Mouse (Mus musculus): ENCODE data around the gene Rara. TPM values are rescaled to one million over a fixed set of nuclear protein-coding genes. Genes with fewer than 3 reads are reported as not detected.

The Rara gene
- polyA plus RNA-seq, 1 experiment from 2014 or later: 20.1 TPM

GRCm38 (mm10) chr11:98974871-98975719, 47.5 kb downstream of the Rara start:
- Histone ChIP-seq H3K9me3 (ENCODE audit: control insufficient read depth, low read length) (no peaks in the 10 kb centered on the region), H3K4me3 (ENCODE audit: low read depth, low read length) (no peak overlapping the region), H3K36me3 (ENCODE audit: control insufficient read depth, insufficient read depth, low read length) (peaks cover 8% of the 10 kb centered on the region; the same call in 1 of the 2 replicates), H3K27ac (ENCODE audit: low read depth, low read length) (no peak overlapping the region), H3K27me3 (replicated peaks; ENCODE audit: control insufficient read depth, insufficient read depth, low read length) (peaks cover 11% of the 10 kb centered on the region), H3K4me2 (no peak overlapping the region), H3K4me1 (replicated peaks; ENCODE audit: control insufficient read depth, insufficient read depth, low read length) (peaks cover 16% of the 10 kb centered on the region), H3K9ac (ENCODE audit: low read depth, low read length) (no peak overlapping the region)
- peak; percentile 51 for DNase-seq (ENCODE audit: low spot score)
- 42% methylated on average over 5 of the region's 5 CpGs for WGBS
- ATAC-seq (replicated peaks; ENCODE audit: low FRiP score): no peak

GRCm38 (mm10) chr11:98978526-98979148, 51.0 kb downstream of the Rara start:
- WGBS: 64% methylated on average over 15 of the region's 15 CpGs

GRCm38 (mm10) chr11:98979356-98979755, 51.7 kb downstream of the Rara start:
- Histone ChIP-seq H3K9ac (ENCODE audit: low read depth, low read length) (no peak overlapping the region), H3K4me1 (replicated peaks; ENCODE audit: control insufficient read depth, insufficient read depth, low read length) (peaks cover 21% of the 10 kb centered on the region), H3K4me3 (ENCODE audit: low read depth, low read length) (no peak overlapping the region), H3K27me3 (replicated peaks; ENCODE audit: control insufficient read depth, insufficient read depth, low read length) (peaks cover 49% of the 10 kb centered on the region), H3K9me3 (ENCODE audit: control insufficient read depth, low read length) (no peaks in the 10 kb centered on the region), H3K36me3 (ENCODE audit: control insufficient read depth, insufficient read depth, low read length) (no peaks in the 10 kb centered on the region), H3K4me2 (no peak overlapping the region), H3K27ac (ENCODE audit: low read depth, low read length) (no peak overlapping the region)
- no peak for DNase-seq (ENCODE audit: low spot score)
- no peak for ATAC-seq (replicated peaks; ENCODE audit: low FRiP score)
- WGBS: 78% methylated on average over 4 of the region's 5 CpGs

More at GRCm38 (mm10) chr11:98978526-98979148, 51.0 kb downstream of the Rara start:
- Histone ChIP-seq H3K4me1 (replicated peaks; ENCODE audit: control insufficient read depth, insufficient read depth, low read length) (peaks cover 21% of the 10 kb centered on the region), H3K9ac (ENCODE audit: low read depth, low read length) (no peak overlapping the region), H3K27ac (ENCODE audit: low read depth, low read length) (no peak overlapping the region), H3K36me3 (ENCODE audit: control insufficient read depth, insufficient read depth, low read length) (no peaks in the 10 kb centered on the region), H3K4me3 (ENCODE audit: low read depth, low read length) (no peak overlapping the region), H3K27me3 (replicated peaks; ENCODE audit: control insufficient read depth, insufficient read depth, low read length) (peaks cover 42% of the 10 kb centered on the region), H3K9me3 (ENCODE audit: control insufficient read depth, low read length) (no peaks in the 10 kb centered on the region), H3K4me2 (no peak overlapping the region)
- ATAC-seq (replicated peaks; ENCODE audit: low FRiP score) (no peak), DNase-seq (ENCODE audit: low spot score) (no peak)

- 0 out of 2 replicates have a peak overlapping the region, but pooled peaks have one; percentile 43 for H3K9ac ChIP-seq (ENCODE audit: low read depth, low read length)
- H3K4me1 ChIP-seq (replicated peaks; ENCODE audit: control insufficient read depth, insufficient read depth, low read length): peaks cover 21% of the 10 kb centered on the region
- no peaks in the 10 kb centered on the region for H3K9me3 ChIP-seq (ENCODE audit: control insufficient read depth, low read length)
- DNase-seq (ENCODE audit: low spot score) (no peak), ATAC-seq (replicated peaks; ENCODE audit: low FRiP score) (no peak)
- no peak overlapping the region for H3K27ac ChIP-seq (ENCODE audit: low read depth, low read length)
- peak overlapping the region; percentile 56 for H3K4me3 ChIP-seq (ENCODE audit: low read depth, low read length)
- H3K27me3 ChIP-seq (replicated peaks; ENCODE audit: control insufficient read depth, insufficient read depth, low read length): peaks cover 51% of the 10 kb centered on the region
- H3K4me2 ChIP-seq: peak overlapping the region; percentile 91
- 38% methylated on average over 20 of the region's 20 CpGs for WGBS
- H3K36me3 ChIP-seq (ENCODE audit: control insufficient read depth, insufficient read depth, low read length): no peaks in the 10 kb centered on the region
Observed at GRCm38 (mm10) chr11:98981289-98981996, 53.8 kb downstream of the Rara start.

GRCm38 (mm10) chr11:98981997-98982772, 54.6 kb downstream of the Rara start:
- Histone ChIP-seq H3K4me3 (ENCODE audit: low read depth, low read length) (peak overlapping the region; percentile 56), H3K27ac (ENCODE audit: low read depth, low read length) (no peak overlapping the region), H3K27me3 (replicated peaks; ENCODE audit: control insufficient read depth, insufficient read depth, low read length) (peaks cover 51% of the 10 kb centered on the region), H3K4me2 (peak overlapping the region; percentile 91), H3K9ac (ENCODE audit: low read depth, low read length) (peak overlapping the region; percentile 43), H3K4me1 (replicated peaks; ENCODE audit: control insufficient read depth, insufficient read depth, low read length) (peaks cover 21% of the 10 kb centered on the region), H3K9me3 (ENCODE audit: control insufficient read depth, low read length) (no peaks in the 10 kb centered on the region), H3K36me3 (ENCODE audit: control insufficient read depth, insufficient read depth, low read length) (no peaks in the 10 kb centered on the region)
- WGBS: under 1% methylated on average over 94 of the region's 94 CpGs
- ATAC-seq (replicated peaks; ENCODE audit: low FRiP score) (no peak; the same call in 1 of the 2 replicates), DNase-seq (ENCODE audit: low spot score) (peak; percentile 55)

- no peak for ATAC-seq (replicated peaks; ENCODE audit: low FRiP score)
- Histone ChIP-seq H3K27me3 (replicated peaks; ENCODE audit: control insufficient read depth, insufficient read depth, low read length) (peaks cover 51% of the 10 kb centered on the region), H3K4me3 (ENCODE audit: low read depth, low read length) (peak within 1 kb of the TSS; percentile 56), H3K27ac (ENCODE audit: low read depth, low read length) (no peak within 1 kb of the TSS), H3K4me2 (peak within 1 kb of the TSS; percentile 91), H3K4me1 (replicated peaks; ENCODE audit: control insufficient read depth, insufficient read depth, low read length) (peaks cover 19% of the 10 kb centered on the region), H3K9ac (ENCODE audit: low read depth, low read length) (peak within 1 kb of the TSS; percentile 43), H3K36me3 (ENCODE audit: control insufficient read depth, insufficient read depth, low read length) (no peaks in the 10 kb centered on the region), H3K9me3 (ENCODE audit: control insufficient read depth, low read length) (no peaks in the 10 kb centered on the region)
- DNase-seq (ENCODE audit: low spot score): no peak
- WGBS: 1% methylated on average over 28 of the region's 28 CpGs
Observed at GRCm38 (mm10) chr11:98982773-98983133, 55.1 kb downstream of the Rara start, which contains the start of gene Gjd3. Gjd3 (minus strand) TSS chr11:98983016.

- Histone ChIP-seq H3K36me3 (ENCODE audit: control insufficient read depth, insufficient read depth, low read length) (no peaks in the 10 kb centered on the region), H3K4me1 (replicated peaks; ENCODE audit: control insufficient read depth, insufficient read depth, low read length) (peaks cover 13% of the 10 kb centered on the region), H3K9ac (ENCODE audit: low read depth, low read length) (no peak overlapping the region), H3K27me3 (replicated peaks; ENCODE audit: control insufficient read depth, insufficient read depth, low read length) (peaks cover 49% of the 10 kb centered on the region), H3K4me2 (no peak overlapping the region), H3K9me3 (ENCODE audit: control insufficient read depth, low read length) (no peaks in the 10 kb centered on the region), H3K27ac (ENCODE audit: low read depth, low read length) (no peak overlapping the region), H3K4me3 (ENCODE audit: low read depth, low read length) (no peak overlapping the region)
- ATAC-seq (replicated peaks; ENCODE audit: low FRiP score) (no peak), DNase-seq (ENCODE audit: low spot score) (no peak)
- 42% methylated on average over 8 of the region's 8 CpGs for WGBS
Observed at GRCm38 (mm10) chr11:98983551-98983950, 55.9 kb downstream of the Rara start.

- Histone ChIP-seq H3K4me1 (replicated peaks; ENCODE audit: control insufficient read depth, insufficient read depth, low read length) (peaks cover 12% of the 10 kb centered on the region), H3K27me3 (replicated peaks; ENCODE audit: control insufficient read depth, insufficient read depth, low read length) (peaks cover 39% of the 10 kb centered on the region), H3K27ac (ENCODE audit: low read depth, low read length) (no peak overlapping the region), H3K9ac (ENCODE audit: low read depth, low read length) (no peak overlapping the region), H3K9me3 (ENCODE audit: control insufficient read depth, low read length) (no peaks in the 10 kb centered on the region), H3K4me2 (no peak overlapping the region), H3K36me3 (ENCODE audit: control insufficient read depth, insufficient read depth, low read length) (peaks cover 6% of the 10 kb centered on the region; the same call in 1 of the 2 replicates), H3K4me3 (ENCODE audit: low read depth, low read length) (no peak overlapping the region)
- DNase-seq (ENCODE audit: low spot score): no peak
- ATAC-seq (replicated peaks; ENCODE audit: low FRiP score): no peak
- WGBS: 82% methylated on average over 7 of the region's 7 CpGs
Observed at GRCm38 (mm10) chr11:98985542-98985941, 57.9 kb downstream of the Rara start.

Data from liver, embryonic 11.5 days (tissue).